Mouse (Mus musculus) G1E-ER4 (cell line): ENCODE results near the gene Adam12. TPM values are rescaled to one million over a fixed set of nuclear protein-coding genes. Genes with fewer than 3 reads are reported as not detected.

ENCODE experiments used
- GATA1 ChIP-seq: IDR thresholded peaks from one replicate; pipeline ENCODE4 v1.8.0; 2012; ENCODE audit warnings: low read length, inconsistent platforms
- polyA plus RNA-seq: library from polyadenylated mRNA; stranded (reverse); fragments of >175 nt; gene quantifications from 2 replicates; pipeline ENCODE4 v1.2.3, GENCODE M21; 2012

Adam12 gene
- polyA plus RNA-seq, 1 experiment: not detected

DNA sequence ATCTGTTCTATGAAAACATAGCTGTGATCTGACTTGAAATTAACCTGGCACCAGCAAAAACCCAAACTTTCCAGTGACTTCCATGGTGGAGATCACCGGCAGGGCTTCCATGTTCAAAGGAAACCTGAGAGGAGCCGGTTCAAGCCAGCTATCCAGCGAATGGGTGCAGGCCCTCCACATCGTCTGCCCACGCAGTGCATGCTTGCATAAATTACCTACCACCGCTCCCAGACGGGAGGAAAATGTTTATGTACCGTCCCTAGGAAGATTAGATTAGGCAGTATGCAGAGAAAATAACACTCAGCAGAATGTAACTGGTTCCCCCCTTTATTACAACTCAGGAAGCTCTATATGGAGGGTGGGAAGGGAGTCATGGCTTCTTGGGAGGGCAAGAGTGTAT is 268.4 kb downstream of the Adam12 start:
- TF ChIP-seq GATA1: no peak

- no peak for TF ChIP-seq GATA1
These were observed 272.7 kb downstream of the Adam12 start for GRCm38 (mm10) chr7:133959200-133959599.

GRCm38 (mm10) chr7:133957873-133958272 is 274.1 kb downstream of the Adam12 start:
- no peak for TF ChIP-seq GATA1

- no peak for TF ChIP-seq GATA1
These were observed 277.5 kb downstream of the Adam12 start for GRCm38 (mm10) chr7:133954111-133955091.

- no peak for TF ChIP-seq GATA1
These were observed 280.0 kb downstream of the Adam12 start for GRCm38 (mm10) chr7:133951777-133952545.

- no peak for TF ChIP-seq GATA1
These were observed 284.6 kb downstream of the Adam12 start for GRCm38 (mm10) chr7:133947360-133947759.

- no peak for TF ChIP-seq GATA1
These were observed 285.1 kb downstream of the Adam12 start for GRCm38 (mm10) chr7:133946757-133947345.

DNA sequence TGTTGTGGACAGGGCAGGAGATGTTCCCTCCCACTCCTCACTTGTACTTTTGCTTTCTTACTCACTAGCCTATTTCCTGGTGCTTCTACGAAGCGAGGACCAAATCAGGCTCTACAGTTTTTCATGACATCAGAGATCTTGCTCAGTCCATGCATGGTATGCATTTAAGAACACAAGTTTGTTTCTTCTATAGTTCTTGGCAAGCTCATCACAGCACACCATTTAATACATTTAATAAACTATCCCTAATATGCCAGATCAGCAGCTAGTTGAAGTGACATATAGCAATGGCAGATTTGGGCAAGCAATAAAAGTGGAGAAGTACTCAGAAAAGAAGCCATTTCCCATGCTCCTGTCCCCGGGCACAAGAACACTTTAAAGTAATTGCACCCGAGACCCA is 285.8 kb downstream of the Adam12 start:
- TF ChIP-seq GATA1: no peak

DNA sequence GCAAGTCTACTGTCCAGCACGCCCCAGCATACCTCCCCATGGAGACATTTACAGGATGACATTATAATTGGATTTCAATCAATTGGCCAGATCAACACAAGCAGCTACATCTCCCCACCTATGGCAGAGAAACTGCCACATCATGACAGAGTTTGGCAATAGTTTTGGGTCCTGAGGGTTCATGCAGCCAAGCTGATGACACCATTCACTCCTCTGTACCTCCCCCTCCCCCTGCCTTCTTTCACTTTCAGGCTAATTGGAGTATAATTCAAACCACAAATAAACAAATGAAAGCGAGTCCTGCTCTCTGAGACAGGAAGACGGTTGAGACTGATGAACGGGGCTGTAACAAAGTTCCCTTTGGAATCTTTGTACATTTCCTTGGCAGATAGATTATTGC is 291.5 kb downstream of the Adam12 start:
- TF ChIP-seq GATA1: no peak

- TF ChIP-seq GATA1: no peak
These were observed 294.5 kb downstream of the Adam12 start for GRCm38 (mm10) chr7:133937473-133937872.

GRCm38 (mm10) chr7:133936377-133936776 is 295.6 kb downstream of the Adam12 start:
- no peak for TF ChIP-seq GATA1

- no peak for TF ChIP-seq GATA1
These were observed 298.6 kb downstream of the Adam12 start for GRCm38 (mm10) chr7:133933378-133933777.

DNA sequence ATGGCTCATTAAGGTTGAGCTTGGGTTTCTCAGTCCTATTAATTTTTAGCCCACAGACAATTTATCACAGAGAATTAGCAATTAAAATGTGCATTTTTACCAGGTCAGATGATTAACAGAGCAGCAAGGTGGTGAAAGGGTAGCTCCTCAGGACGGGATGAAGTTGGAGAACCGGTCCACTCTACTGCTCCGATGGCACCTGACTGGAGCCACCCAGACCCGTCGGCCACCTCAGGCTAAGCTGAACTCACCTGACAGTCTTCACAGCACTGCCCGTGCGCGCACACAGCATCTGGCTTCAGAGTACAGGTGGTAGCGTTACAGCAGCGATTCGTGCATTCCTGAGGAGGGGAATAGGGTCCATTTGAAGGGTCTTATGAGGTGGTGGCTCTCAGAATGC is 300.5 kb downstream of the Adam12 start:
- TF ChIP-seq GATA1: no peak

- TF ChIP-seq GATA1: no peak
These were observed 303.0 kb downstream of the Adam12 start for GRCm38 (mm10) chr7:133928981-133929380.

GRCm38 (mm10) chr7:133925771-133926170 is 306.2 kb downstream of the Adam12 start:
- TF ChIP-seq GATA1: no peak

DNA sequence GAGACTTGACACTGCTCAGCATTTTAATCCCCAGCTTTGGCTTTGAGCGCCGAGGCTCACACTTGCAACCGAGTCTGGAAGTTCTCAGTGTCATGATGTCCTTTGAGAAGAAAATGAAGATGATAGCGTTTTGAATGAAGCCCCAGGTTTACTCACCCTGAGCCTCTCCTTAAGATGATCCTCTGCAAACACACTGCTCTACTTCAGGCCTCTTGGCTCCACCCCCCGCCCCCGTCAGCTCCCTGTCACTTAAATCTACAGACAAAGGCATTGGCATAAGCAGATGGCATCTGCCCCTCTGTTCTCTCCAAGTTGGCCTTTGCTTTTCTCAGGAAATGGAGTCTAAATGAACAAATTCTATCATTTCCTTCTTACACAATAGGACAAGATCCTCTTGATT is 308.0 kb downstream of the Adam12 start:
- TF ChIP-seq GATA1: no peak
